Mouse (Mus musculus) layer of hippocampus, postnatal 36 days (tissue): ENCODE results near the gene Map3k9. TPM values are rescaled to one million over a fixed set of nuclear protein-coding genes. Genes with fewer than 3 reads are reported as not detected.

Source experiments
- DNase-seq, 2 experiments: peaks; one replicate each; pipeline ENCODE4 v3.0.0; 2022
- total RNA-seq, 2 experiments: library from RNA; stranded (reverse); gene quantifications; 2 replicates each; pipeline ENCODE4 v1.2.3; 2021

Gene Map3k9
- total RNA-seq, 2 experiments from 2014 or later = 29.6 to 33.0 TPM

DNA sequence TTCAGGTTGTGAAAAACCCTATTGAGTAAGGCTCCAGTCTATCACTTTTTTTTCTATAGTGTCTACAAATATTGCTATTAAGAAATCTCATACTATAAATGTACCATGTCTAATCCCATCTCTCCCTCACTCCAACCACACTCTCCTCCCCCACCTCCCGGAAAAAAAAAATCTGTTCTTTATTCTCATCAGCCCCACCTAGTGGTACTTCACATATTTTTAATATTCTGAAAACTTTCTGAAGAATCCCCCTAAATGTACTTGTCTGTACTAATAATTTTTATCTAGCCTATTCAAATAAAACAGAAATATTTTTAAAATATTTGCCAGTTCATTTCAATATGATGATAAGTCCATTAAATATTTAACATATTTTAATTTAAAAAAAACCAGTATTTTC, 78.1 kb downstream of the Map3k9 start:
- DNase-seq = no peak

DNA sequence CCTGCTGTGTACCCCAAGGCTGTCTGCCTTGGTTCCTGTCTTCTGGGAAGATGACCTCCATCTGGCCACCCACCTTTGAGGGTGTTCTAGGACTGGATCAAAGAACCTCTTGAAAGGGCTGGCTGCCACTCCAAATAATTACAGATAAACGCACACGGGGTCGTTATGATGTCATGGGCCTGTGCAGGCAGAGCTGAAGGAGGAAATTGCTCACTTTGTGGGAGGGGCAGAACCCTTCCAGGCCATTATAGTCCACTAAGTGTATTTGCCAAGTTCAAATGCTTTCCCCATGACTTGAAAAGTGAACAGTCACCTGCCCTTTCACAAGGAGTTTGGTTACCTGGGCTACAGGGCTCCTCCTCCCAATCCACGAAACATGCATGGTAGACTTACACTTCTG, 83.0 kb downstream of the Map3k9 start:
- DNase-seq = no peak

DNA sequence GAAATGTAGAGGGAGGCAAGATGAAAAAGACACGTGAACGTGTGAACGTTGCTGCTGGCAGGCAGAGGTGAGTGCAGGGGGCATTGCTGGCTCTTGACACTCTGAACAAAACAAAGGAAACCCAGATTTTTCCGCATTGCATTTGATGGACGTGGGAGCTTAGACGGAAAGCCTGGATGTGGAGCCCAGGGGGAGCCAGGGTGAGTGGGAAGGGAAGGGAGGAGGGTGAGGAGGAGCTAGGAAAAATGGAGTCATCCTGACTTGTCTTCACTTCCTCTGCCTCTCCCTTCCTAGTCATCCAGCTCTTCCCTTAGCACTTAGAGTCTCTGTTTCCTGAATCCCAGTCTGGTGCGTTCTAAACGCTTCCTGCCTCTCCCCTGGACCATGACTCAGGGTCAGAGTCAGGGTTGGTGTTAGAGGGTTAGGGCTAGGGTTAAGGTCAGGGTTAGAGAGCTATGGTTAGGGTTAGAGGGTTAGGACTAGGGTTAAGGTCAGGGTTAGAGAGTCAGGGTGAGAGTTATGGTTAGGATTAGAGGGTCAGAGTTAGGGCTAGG, 89.7 kb downstream of the Map3k9 start:
- no peak for DNase-seq

DNA sequence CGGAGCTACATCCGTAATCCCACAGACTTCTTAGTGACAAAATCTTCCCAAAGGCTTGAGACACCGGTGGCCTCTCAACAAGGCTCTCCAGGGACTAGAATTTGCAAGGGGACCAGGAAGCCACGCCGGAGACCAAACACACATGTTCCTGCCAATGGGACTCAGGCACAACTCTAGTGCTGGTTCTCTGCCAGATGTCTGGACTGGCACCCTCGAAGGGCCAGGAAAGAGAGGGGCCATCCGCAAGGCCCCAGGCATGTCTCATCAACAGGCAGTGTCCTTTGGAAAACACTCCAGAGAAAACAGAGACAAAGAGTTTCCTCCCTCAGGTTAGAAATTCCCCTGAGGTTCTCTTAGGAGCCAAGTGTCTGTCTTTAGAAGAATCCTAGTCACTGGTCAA, 90.2 kb downstream of the Map3k9 start:
- DNase-seq = no peak

DNA sequence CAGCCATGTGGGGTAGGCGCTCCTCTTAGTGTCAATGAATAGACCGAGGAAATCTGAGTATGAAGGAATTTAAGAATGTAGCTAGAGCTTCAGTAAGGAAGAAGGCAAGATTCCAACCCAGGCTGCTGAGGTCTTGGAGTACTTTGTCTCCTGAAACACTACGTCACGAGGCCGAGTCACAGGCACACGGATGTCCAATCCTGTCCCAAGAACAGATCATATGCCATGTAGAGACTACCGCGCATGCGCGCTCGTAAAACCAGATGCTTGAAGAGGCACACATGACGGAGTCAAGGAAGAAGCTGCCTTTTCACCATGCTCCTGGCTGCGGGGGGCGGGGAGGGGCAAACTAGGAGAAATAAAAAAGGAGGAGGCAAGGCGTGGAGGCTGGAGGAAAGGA, 90.9 kb downstream of the Map3k9 start:
- DNase-seq = no peak

DNA sequence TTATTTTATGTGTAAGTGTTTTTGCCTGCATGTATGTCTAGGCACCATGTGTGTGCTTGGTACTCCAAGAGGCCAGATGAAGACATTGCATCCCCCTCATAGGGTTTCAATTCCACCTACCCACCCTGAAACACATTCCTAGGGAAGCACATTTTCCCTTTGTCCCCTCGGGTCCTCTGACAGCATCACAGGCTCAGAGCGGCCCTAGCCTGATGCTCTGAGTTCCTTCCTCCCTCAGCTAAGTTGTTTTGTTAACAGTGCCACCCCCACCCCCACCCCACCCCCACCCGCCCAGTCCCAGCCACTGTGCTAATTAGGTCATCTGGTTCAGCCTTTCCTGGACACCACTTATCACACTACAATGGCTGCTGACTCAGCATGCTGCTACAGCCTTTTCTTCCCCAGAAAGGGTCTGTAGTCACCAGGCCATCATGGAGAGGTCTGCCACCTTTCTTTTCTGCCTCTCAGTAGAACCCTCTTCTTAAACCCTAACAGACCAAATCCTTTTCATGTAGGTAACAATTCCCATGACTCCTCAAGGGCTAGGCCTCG, 91.4 kb downstream of the Map3k9 start:
- DNase-seq = no peak

DNA sequence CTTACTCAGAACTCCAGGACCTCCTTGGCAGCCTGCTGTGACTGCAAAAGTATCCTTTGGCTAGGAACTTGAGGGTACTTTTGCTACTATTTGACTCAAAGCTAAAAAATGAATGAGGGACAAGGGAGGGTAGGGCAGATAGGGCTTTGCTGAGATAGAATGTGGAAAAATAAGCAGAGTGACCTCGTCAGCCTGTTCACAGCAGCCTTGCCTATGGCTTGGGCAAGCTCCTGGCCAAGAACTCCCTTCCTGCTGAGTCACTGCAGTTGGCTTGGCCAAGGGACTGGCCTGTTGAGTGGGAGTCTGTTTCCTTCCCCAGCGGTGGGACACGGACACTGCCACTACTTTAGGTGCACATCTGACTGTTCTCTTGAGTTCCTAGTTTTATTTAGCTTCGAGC, 92.4 kb downstream of the Map3k9 start:
- DNase-seq = no peak

DNA sequence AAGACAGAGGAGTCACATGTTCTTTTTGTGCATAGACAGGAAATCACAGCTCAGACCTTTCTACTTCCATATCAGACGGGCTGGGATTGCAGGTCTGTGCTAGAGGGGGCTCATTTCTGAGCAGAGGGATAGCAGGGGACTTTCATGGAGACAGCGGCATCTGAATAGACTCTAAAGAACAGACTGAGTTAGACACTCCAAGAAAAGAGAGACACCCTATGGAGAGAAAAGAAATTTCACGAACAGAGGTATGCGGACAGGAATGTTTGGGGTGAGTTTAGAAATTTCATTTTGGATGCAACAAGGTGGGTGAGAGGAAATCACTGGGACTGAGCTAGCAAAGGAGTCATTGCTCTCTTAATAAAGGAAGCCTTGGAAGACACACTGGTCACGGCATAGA, 93.1 kb downstream of the Map3k9 start:
- no peak for DNase-seq

DNA sequence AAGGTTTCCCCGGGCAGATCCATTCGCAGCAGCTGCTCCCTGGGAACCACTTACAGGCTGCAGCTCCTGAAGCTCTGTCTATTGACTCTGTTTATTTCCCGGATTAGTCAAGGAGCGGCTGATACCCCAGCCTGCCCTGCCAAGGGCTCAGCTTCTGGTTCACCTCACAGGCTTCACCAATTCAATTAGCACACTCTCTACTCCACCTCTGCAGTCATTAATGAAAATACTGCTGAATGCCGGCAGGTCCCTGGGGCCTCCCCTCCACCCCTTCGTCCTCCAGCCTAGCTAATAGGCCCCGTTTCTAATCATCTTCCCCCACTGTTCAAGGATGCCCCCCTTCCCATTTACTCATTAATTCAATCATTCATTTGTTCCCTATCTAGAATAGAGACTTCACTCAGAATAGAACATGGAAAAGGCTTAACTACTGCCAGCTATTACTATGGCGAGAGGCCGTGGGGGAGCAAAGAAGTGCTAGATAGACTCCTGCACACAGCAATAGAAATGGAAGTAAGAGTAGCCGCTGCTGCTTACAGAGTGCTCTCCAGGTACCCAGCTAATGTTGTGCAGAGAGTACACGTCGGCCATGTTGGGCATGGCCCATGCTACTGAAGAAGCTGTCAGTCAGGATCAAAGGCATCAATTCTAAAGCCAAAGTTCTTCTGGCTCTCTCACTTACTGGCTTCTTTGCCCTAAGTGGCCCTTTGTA, 94.4 kb downstream of the Map3k9 start:
- no peak for DNase-seq

DNA sequence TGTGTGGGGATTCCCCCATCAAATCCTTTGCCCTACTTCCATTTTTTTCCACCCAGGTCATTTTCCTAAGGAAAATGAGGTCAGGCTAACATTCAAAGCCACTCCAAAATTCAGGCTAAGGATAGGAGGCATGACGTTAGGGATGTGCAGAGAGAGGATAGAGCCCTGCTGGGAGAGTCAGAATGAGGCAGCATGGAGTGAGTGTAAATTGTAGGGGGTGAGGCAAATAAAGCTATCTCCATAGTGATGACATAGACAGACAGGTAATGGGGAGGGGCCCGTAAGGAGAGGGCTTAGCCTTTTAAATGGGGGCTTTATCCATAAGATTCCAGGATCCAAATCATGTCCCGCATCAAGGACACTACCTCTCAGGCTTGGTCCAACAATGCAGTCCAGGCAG, 95.0 kb downstream of the Map3k9 start:
- no peak for DNase-seq

DNA sequence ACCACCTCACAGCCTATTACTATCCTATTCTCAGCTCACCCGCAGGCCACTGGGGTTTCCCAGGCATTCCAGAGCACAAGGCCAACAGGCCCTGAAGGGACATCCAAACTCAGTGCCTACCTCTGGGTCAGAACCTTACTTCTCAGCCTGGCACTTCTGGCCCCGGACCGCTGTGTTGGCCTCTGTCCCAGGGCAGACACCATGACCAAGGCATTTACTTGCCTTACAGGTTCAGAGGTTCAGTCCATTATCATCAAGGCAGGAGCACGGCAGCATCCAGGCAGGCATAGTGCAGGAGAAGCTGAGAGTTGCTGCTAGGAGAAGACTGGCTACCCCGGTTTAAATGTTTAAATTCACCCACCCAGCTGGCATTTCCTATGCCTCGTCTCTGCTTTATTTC, 96.9 kb downstream of the Map3k9 start:
- DNase-seq = no peak

DNA sequence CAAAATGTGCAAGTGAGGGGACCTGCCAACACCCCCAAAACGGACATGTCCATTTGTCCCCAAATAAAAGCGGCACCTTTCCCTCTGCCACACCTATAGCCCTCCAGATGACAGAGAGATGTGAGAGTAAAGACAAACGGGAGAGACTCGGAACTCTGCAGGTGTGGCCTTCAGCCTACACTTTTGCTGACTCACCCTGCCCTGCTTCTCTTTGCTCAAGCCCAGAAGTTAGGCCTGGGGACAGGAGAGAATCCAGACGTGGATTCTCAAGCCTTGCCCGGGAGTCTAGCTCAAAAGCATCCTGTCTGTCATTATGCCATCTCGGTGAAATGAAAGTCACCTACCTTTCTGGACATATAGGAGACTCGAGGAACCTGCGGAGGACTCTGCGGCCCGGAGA, 97.6 kb downstream of the Map3k9 start:
- no peak for DNase-seq

DNA sequence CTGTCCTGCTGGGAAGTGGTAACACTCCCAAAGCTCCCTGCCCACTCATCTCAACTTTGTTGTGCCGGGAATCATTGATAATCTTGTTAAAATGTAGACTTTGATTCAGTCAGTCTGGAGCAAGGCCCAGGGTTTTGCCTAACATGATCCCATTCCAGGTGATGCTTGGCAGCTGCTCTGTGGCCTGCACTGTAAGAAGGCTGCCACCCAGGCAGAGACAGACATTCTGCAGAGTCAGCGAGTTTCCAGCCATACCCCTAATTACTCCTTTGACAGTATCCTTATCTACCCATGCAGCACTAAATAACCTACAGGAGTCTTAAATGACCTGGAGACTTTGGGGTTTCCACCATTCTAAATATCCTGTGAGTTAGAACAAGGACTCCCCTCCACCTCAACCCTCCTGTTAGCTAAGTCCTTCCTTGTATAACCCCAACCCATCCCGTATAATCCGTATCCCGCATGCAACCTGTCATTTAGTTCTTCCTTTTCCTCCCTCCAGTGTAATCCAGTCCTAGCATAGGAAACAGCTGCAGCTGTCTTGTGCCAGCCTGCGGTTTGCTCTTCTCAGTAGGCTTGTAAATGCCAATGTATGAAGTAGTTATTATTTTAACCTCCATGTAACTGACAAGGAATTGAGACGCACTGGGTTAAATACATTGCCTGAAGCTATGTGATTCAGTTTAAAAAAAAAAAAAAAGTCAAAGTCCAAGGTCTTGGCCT, 101.0 kb downstream of the Map3k9 start:
- DNase-seq = no peak

DNA sequence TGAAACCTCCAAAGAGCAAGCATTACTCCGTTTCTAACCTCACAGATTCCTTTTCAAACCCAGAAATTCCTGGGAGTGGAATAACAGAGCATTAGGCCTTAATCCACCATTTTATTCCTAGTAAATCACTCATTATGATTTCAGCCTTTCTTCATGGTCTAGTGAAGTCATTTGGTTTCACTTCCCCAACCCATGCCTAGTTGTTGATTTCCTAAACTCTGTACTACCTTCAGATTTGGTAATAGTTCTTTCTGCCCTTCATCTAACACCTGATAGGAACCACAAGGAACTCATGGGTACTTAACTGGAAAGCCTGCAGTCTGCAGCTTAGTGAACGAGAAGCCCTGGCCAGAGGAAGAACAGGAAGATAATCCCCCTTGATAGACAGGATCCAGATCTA, 105.4 kb downstream of the Map3k9 start:
- DNase-seq = no peak

Other genes with a start within 250 kb of the Map3k9 start
- gene Gm20498, start 248.3 kb downstream of the Map3k9 start, total RNA-seq = 10 to 100 TPM; 36.6 to 40.6 TPM
- 10 to 100 TPM; 28.1 to 33.2 TPM for gene Synj2bp, start 248.3 kb downstream of the Map3k9 start, total RNA-seq
- under 1 TPM; 0.30 to 0.33 TPM for gene Adam21, start 212.7 kb downstream of the Map3k9 start, total RNA-seq
- gene Med6, start 186.2 kb downstream of the Map3k9 start, total RNA-seq = 10 to 100 TPM; 29.9 to 32.0 TPM
- 10 to 100 TPM; 39.2 to 42.0 TPM for gene Ttc9, start 149.9 kb downstream of the Map3k9 start, total RNA-seq
- 100 to 1,000 TPM; 103 to 113 TPM for gene Pcnx, start 78.8 kb upstream of the Map3k9 start, total RNA-seq